Mouse (Mus musculus) spleen, postnatal 36 days (tissue): ENCODE results near the gene Ccl6.

Experiments
- DNase-seq, 2 experiments: peaks; one replicate each; pipeline ENCODE4 v3.0.0; 2022; ENCODE audit warnings: low spot score in 2 of 2, mixed read lengths in 1 of 2

The Ccl6 gene

DNA sequence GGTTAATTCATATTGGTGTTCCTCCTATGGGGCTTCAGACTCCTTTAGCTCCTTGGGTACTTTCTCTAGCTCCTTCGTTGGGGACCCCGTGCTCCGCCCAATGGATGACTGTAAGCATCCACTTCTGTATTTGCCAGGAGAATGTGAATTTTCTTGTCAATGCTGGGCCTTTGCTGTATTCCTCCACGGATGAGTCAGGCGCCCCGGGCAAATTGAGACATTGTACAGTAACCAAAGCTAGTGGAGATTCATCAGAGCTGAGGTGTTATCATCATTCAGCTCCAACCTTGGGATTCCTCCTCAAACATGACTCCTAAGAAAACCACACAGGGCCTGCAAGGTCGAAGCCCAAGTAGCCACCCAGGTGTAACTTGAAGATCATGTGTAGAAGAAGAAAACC lies 4.9 kb upstream of the Ccl6 start:
- DNase-seq, result no peak

DNA sequence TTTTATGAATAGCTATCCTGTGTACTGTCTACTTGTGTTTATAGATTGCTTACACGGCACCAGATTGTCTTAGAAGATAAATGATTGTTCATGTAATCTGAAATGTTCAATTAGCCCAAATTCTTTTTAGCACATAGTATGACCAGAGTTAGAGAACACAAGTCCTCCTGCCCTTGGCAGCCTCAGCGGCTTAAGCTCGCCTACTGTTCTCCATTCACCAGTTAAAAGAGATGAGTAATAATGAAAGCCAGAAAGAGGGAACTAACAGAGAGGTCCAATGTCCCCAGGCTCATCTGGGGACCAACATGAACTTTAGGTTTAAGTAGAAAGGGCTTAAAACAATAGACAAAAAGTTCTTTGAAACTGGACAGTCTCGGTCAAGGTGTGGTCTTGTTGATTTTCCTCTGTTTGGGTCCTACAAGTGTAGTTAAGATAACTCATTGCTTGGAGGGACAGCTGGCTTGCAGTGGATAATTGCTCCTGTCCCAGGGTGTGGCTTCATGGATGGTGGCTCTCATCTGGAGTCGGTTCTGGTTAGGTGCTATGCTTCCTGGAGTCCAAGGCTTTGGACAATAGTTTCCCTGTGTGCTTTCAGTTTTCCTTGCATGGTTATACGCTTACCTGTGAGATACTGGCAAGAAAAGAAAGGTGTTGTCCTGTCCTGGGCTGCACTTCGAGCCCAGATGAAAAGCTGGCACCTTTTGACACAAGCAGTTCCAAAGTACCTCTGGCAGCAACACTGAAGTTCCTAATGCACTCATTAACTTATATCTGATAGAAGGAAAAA lies 3.0 kb upstream of the Ccl6 start:
- DNase-seq, result peak; percentile 8 to 26

DNA sequence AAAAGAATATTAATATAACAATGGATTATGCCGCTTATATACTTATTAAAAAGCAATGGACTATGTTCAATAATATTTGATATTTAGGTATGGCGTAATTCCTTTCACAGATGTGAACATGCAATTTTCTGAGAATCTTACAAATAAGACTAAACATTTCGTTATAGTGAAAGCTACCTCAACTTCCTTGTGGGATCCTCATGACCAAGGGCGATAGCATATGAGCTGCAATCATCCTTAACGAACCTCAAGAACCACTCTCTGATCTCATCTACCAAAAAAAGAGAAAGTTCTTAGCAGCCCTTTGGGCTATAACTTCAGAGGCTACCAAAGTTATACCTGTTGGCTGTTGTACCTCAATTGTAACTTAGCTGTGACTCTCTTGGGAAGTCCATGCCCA lies 566 bp upstream of the Ccl6 start:
- DNase-seq, result no peak

DNA sequence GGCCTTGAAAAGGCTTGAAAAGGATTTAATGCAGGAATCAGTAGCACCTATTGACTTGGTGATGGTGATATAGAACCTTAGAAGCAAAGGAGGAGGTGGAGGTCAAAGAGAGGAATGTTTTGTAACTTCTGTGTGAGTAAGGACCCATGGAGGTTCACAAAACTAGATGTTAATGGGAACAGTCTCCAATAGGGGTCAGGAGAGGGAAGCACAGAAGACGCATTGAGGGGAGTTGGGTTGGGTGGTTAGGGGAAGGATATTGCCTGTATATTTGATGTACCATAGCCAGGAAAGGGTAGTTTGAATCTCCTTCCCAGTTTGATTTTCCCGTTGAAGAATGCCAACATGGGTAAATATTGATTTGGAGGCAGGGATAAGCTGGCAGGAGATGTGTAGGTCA lies 8.7 kb downstream of the Ccl6 start:
- DNase-seq, result no peak

DNA sequence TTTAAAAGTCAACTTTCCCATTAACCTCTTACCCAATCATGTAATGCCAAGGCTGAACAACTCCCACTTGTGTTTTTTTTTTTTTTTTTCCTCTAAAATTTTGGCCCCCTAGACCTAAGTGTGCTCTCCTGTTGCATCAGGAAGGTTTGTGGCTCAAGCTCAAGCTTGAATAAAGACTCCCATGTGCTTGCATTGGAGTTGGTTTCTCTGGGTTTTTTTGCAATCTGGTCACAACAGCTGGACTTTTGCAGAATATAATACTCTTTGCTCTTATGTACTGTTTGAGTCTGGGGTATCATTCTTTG lies 9.5 kb downstream of the Ccl6 start:
- no peak for DNase-seq

DNA sequence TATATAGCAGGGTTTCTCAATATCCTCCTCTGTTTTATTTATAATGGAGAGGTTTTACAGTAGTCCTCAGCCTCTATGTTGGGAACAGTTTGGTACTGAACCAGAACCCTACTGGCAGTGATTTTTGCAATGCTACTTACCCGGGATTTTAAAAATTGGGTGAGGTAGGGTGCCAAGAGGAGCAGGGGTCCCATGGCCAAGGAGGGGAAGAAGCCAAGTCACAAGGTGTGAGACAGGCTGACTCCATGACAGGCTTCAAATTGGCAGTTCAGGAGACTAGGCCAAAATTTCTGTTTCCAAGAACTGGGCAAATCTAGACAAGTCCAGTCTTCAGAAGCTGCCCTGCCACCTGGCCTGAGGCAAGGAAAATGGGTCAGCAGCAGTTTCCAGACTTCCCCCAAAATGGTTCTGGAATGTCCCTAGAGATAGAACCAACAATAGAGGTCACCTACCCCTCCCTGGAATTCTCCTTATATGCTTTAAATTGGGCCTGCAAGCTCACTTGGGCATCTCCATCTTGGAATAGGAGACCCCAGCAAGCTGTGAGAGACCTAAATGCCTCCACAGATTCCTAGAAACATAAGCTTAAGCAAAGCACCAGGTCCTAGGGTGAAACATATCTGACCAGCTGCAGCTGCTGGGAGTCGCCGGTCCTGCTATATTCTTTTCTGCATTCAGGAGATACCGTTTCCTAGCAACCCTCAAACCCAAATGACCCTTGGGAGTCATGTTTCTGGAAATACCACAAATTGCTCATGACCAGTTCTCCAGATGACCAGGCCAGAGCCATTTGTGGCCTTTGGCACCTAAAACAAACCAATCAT lies 10.0 kb downstream of the Ccl6 start:
- no peak for DNase-seq

DNA sequence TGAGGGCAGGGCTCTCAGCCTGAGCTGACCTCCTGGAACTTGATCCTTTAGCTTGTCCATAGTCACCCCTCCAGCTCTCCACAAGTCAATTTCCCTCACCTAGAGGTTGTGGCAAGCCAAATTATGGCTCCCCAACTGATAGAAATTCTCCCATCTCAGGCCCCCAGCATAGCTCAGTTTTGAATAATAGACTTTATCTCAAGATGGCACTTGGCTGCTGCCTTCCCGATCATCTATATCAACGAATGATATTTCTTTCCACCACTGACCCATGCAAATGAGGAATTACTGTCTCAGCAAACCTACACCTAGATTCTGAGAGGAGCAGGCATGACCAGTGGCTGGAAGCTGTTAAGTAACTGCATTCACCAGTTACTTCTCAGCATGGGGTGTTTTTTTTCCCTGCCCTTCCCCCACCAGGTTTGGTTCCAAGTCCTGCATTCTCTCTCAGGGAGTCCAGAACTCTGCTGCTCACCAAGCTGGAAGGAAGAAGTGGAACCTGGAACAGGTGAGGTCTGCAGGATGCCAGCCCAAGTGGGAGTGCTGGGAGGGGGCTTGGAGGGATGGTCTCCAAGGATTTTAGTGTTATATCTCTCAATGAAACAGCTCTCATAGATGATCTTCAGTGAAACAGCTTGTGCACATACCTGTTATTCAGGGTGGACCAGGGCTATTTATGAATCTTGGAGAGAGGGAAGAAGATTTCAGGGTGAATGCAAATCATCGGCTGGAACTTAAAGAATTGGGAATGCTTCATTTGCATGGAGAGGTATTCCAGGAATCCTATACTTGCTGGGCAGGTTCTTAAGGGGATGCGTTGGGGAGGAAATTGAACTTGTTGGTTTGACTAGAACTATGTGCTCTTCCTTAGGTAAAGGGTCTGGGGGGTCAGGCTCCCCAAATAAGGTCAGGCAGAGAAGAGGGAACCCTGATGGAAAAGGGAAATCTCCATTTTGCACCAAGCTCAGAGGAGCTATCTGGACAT lies 11.0 kb downstream of the Ccl6 start:
- no peak for DNase-seq

DNA sequence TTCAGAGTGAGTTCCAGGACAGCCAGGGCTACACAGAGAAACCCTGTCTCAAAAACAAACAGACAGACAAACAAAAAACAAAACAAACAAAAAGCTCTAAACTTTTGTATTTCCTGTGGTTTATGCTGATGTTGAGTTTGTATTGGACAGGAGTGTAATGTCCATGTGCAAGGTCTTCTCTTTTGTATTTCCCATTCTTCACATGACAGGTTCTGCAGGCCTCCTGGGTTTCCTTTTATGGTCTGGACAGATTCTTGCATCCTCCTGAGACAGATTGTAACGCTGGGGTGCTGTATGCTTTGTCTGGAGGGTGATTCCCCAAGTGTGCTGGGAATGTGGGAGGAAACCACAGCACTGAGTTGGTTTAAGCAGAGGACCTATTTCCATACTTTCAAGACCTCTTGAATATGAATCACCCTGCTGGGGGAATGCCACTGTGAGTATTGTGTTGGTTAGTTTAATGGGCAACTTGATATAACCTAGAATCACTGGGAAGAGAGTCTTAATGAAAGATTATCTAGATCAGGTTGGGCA lies 12.1 kb downstream of the Ccl6 start:
- no peak for DNase-seq

DNA sequence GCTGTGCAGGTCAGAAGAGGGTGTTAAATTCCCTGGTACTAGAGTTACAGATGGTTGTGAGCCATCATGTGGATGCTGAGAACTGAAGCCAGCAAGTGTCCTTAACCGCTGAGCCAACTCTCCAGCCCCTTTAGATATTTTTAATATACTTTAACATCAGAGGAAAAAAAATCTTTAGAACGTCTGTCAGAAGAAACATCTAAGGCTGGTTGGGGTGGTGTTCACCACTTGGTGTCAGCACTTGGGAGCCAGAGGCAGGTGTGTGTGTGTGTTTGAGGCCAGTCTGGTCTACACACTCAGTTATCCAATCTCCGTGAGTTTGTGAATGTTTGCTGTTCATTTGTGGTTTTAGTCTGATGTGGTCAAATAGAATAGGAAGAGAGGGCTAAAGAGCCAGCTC lies 13.9 kb downstream of the Ccl6 start:
- no peak for DNase-seq

DNA sequence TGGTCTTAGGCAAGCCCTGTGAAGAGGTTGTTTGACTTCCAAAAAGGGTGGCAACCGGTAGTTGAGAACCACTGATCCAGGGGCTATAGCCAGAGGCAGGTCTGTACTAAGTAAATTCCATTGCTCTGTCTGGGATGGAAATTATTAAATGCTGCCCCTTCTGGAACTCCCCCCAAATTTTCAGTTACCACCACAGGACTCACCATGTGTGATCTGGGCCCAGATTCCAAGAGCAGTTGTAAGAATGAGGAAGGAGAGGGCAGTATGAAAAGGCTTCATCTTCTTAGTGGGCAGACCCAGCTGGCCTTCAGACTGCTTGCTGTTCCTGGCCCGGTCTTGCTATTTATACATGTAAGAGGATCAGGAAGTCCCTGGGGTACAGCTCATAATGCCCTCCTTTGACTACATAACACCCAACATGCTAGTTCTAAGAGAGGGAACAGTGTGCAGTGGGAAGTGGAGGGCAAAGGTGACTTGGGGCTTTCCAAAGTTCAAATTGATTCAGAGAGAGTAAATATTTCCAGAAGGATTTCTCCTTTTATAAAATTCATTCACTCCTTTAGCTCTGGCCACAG lies 14.6 kb downstream of the Ccl6 start, which contains the start of gene Ccl9:
Gene Ccl9 (minus strand): TSS at position 451 of the 575 bp plus-strand sequence.
- no peak for DNase-seq

DNA sequence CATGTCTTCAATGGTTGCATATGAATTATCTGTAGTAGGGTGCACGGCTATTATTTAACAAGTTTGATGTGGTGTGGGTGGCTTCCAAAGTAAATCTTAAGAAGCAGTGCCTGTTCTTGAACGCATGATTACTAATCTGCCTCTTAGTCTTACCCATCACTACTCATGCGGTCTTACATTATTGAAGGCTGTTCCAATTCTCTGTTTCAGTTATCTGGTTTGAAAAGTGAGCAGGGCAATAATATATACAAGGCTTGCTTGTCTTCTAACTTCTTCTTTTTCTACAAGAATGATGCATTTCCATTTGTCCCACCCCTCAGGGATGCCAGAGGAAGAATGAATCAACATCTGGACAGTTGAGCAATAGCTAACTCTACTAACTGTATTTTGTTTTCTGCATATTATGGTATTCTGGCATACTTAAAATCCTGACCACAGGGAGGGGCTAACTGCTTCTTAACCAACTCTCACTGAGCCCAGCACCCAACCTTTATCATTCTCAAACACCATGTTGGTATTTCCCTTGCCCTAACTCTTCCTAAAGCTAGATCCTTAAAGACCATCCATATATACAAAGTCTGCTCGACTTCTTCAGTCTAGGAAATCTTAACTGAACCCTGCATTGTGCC lies 15.8 kb downstream of the Ccl6 start:
- DNase-seq, result no peak

DNA sequence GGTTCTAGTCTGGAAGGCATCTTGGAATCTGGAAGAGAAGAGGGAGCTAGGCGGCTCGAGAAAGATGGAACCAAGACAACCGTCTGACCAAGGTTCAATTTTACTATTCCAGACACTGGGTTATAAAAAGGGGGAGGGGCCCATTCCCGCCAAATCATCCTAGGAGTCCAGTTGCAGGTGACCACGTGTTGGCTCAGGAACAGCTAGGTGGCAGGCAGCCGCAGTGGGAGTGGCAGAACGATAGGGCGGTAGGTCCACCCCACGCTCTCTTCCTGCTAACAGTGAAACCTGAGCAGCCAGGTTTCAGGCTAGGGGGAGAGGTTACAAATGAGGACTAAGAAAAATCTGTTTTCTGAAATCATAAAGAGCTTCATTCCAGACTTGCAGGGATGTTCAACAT lies 20.1 kb downstream of the Ccl6 start:
- DNase-seq, result no peak

DNA sequence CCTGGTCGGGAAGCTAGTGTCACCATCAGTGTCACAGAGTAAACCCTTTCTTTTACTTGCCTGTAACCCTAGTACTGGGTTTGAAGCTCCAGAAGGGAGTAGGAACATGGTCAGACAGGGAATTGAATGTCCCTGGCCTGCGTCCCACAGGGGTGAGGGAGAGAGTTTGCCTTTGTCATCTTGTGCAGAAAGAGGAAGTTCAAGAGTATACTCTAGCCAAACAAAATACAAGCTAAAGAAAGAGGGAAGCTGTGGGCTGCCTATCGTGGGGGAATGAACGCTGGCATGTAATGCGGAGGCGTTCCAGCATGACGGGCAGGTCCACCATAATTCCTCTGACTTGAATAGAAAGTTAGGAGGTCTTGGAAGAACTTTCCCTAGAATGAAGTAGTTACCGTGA lies 20.7 kb downstream of the Ccl6 start:
- peak; percentile 41 to 49 for DNase-seq

DNA sequence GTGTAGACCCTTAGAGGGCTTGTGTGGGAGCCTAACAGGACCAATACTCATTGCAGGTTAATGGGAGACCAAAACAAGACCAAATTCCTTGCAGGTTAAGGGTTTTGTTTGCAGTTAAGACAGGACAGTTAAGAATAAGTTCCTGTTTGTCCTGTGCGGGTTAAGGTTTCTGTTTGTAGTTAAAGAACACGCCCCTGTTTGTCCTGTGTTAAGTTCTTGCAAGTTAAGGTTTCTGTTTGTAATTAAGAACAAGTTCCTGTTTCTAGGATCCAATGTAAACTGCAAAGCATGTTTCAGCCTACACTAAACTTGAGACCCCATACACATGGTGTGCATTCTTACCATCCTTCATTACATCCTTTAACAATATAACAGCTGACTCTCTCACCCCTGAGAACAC lies 22.7 kb downstream of the Ccl6 start:
- no peak for DNase-seq

DNA sequence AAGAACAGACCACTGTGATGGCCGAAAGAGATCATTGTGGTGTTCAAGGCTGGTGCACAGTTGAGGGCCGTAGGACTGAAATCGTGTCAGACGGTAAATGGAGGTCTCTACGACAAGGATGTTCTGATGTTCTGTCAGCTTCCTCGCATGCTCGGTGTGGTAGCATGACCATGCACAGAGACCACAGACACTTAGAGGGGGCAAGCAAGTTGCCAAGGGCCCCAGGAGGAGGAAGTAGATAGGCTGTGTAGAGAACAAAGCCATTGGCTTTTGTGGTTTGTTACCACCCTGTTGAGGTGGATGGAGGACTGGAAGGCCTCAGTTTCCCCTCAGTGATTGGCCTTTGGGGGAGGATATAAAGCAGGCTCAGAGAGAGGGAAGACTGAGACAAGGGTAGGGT lies 23.6 kb downstream of the Ccl6 start:
- no peak for DNase-seq

DNA sequence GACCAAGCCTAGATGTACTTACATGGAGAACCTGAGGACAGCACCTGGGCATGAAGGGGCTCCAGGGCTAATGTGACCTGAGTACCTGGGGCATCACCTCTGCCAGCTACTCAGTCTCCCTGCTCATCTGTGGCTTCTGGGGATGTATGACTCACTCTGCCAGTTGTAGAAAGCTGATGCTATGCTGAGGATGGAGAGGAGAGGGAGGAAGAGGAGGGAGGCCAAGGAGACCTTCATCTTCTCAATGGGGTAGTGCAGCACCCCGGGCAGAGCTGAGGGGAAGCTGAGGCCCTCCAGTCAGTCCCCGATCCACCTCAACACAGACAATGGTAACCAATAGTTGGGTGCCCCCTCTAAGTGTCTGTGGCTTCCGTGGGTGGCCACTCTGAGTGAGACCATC lies 24.1 kb downstream of the Ccl6 start:
- DNase-seq, result no peak

DNA sequence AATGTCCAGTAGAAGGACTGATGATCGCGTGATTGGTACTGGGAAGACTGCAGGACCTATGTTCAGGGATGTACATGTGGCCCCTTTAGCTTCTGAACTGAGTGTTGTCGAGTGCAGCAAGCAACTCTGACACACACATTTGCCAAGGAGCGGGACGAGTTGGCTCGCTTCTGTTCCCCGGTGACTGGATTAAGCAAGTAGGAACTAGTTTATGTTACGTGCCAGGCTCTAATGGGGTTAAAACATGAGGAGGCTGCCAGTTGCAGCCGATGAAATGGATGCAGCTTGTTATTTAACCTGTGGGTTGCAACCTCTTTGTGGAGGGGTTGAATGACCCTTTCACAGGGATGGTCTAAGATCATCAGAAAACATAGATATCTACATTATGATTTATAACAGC lies 24.8 kb downstream of the Ccl6 start:
- no peak for DNase-seq

DNA sequence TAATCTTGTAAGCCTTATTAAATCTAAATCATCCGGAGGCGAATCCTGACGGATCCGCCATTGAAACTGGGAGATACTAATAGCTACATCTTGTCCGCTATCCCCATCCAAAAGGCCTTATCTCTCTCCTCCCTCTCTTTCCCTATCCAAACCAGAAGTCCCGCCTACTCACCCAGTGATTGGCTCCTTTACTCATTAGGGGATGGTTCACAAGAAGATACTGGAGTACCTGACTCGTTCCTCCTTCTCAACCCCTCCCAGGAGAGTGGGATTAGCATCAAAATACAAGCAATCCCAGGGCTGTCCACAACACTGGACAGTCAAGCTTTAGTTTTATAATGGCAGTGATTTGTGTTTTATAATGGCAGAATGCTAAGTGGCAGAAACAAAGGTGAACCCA lies 25.6 kb downstream of the Ccl6 start:
- DNase-seq, result no peak

DNA sequence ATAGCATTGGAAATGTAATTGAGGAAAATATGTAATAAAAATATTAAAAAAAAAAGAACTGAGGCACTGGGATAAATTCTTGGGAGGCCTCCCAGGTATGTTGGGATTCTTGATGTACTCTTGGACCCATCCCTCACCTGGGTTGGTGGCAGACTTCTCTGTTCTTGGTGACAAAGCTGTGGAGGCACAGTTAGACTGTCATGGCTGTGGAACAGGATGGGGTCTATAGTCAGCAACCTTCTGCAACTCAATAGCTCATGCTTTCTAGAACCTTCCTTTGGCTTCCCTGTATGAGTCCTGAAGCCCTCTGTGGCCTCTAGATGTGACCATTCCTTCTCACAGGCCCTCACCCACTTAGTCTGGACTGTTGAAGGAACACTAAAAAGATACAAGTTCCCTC lies 26.3 kb downstream of the Ccl6 start:
- no peak for DNase-seq

DNA sequence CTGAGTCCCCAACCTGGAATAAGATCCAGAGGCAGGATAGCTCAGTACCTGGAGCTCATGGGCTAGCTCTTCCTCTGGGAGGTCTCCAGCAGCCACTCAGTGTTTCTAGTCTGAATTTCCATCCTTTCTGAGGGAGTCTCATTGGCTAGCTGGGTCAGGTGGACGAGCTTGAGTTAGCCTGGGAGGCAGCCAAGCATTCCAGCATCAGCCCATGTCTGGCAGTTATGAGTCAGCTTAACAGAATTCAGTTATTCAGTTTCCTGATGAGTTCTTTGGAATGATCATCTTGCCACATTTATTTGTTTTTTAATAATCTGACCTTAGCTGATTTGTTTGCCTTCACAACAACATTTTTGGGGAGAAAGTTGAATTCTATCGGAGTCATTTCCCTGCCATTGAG lies 29.1 kb downstream of the Ccl6 start:
- no peak for DNase-seq

DNA sequence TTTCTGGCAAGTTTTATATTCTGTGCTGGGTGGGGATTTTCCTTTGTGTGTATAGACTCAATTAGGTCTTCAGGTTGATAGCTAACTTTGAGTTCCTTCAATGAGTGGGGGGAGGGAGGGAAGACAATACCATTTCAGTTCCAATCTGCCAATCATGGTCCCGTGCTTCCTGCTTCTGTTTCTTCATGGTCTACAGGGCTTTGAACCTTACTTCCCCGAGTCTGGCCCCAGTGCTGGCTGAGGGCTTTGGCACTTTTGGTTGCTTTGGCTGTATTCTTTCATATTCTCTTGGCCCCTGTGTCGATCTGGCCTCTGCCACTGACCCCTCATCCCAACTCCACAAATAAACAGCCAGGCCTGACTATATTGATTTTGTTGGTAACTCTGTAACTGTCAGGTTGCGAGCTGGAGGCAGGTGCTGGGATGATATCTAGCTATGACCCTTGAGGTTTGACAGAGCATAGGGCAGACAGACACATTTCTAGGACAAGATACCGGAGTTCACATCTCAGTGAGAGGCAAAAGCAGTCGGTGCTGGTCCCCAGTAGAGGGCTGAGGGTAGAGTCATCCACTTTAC lies 30.5 kb downstream of the Ccl6 start:
- DNase-seq, result peak in 1 of 2 experiments; percentile 16
